Mouse (Mus musculus): ENCODE results near the gene Tra2b.
"Not testable (repeated sequence)": the region's sequence is repeated elsewhere in the genome, so short reads cannot be mapped to it uniquely, and the experiment has no call there.

Tra2b gene

GRCm38 (mm10) chr16:22265849-22266376 lies at the start of gene Tra2b:
Gene Tra2b, minus strand, starts transcription at chr16:22266005.
- peak; percentile 93 to 97 for DNase-seq (ENCODE audit: low spot score in 2 of 2)

GRCm38 (mm10) chr16:22310649-22311048 lies 44.8 kb upstream of the Tra2b start:
- peak in 1 of 2 experiments; percentile 29 for DNase-seq (ENCODE audit: low spot score in 2 of 2)

GRCm38 (mm10) chr16:22302606-22303005 lies 36.8 kb upstream of the Tra2b start:
- peak; percentile 55 to 77 for DNase-seq (ENCODE audit: low spot score in 2 of 2)

- DNase-seq (ENCODE audit: low spot score in 2 of 2), result no peak
These were observed 35.6 kb upstream of the Tra2b start for GRCm38 (mm10) chr16:22301378-22301777.

- DNase-seq (ENCODE audit: low spot score in 2 of 2), result no peak
These were observed 31.1 kb upstream of the Tra2b start for GRCm38 (mm10) chr16:22296901-22297300.

- not testable (repeated sequence) for DNase-seq (ENCODE audit: low spot score in 2 of 2)
These were observed 29.0 kb upstream of the Tra2b start for GRCm38 (mm10) chr16:22294812-22295211.

GRCm38 (mm10) chr16:22293600-22293999 lies 27.8 kb upstream of the Tra2b start:
- no peak for DNase-seq (ENCODE audit: low spot score in 2 of 2)

- no peak for DNase-seq (ENCODE audit: low spot score in 2 of 2)
These were observed 26.6 kb upstream of the Tra2b start for GRCm38 (mm10) chr16:22292394-22292793.

- no peak for DNase-seq (ENCODE audit: low spot score in 2 of 2)
These were observed 23.8 kb upstream of the Tra2b start for GRCm38 (mm10) chr16:22289643-22290042.

- no peak for DNase-seq (ENCODE audit: low spot score in 2 of 2)
These were observed 21.2 kb upstream of the Tra2b start for GRCm38 (mm10) chr16:22286996-22287395.

GRCm38 (mm10) chr16:22276536-22276935 lies 10.7 kb upstream of the Tra2b start:
- DNase-seq (ENCODE audit: low spot score in 2 of 2), result no peak

GRCm38 (mm10) chr16:22275142-22275541 lies 9.3 kb upstream of the Tra2b start:
- no peak for DNase-seq (ENCODE audit: low spot score in 2 of 2)

- DNase-seq (ENCODE audit: low spot score in 2 of 2), result no peak
These were observed 4.7 kb upstream of the Tra2b start for GRCm38 (mm10) chr16:22270491-22270890.

GRCm38 (mm10) chr16:22266384-22266783 lies 579 bp upstream of the Tra2b start:
- no peak for DNase-seq (ENCODE audit: low spot score in 2 of 2)

- peak; percentile 72 to 88 for DNase-seq (ENCODE audit: low spot score in 2 of 2)
These were observed 600 bp downstream of the Tra2b start for GRCm38 (mm10) chr16:22264962-22265848.

GRCm38 (mm10) chr16:22264232-22264961 lies 1.4 kb downstream of the Tra2b start:
- DNase-seq (ENCODE audit: low spot score in 2 of 2), result no peak

- DNase-seq (ENCODE audit: low spot score in 2 of 2), result no peak
These were observed 2.7 kb downstream of the Tra2b start for GRCm38 (mm10) chr16:22263124-22263523.

- no peak for DNase-seq (ENCODE audit: low spot score in 2 of 2)
These were observed 4.2 kb downstream of the Tra2b start for GRCm38 (mm10) chr16:22261563-22261962.

- no peak for DNase-seq (ENCODE audit: low spot score in 2 of 2)
These were observed 5.2 kb downstream of the Tra2b start for GRCm38 (mm10) chr16:22260423-22261143.

- DNase-seq (ENCODE audit: low spot score in 2 of 2), result not testable (repeated sequence)
These were observed 13.6 kb downstream of the Tra2b start for GRCm38 (mm10) chr16:22252255-22252654.

GRCm38 (mm10) chr16:22250307-22250706 lies 15.5 kb downstream of the Tra2b start:
- DNase-seq (ENCODE audit: low spot score in 2 of 2), result no peak

GRCm38 (mm10) chr16:22249754-22250153 lies 16.1 kb downstream of the Tra2b start:
- DNase-seq (ENCODE audit: low spot score in 2 of 2), result no peak
